Mouse (Mus musculus) CD4-positive, CD25-positive, alpha-beta regulatory T cell, adult 2 months (primary cell): ENCODE measurements around the gene Srd5a1.
"Not testable (repeated sequence)": the region's sequence is repeated elsewhere in the genome, so short reads cannot be mapped to it uniquely, and the experiment has no call there.

Source experiments
- DNase-seq: peaks from one replicate; pipeline ENCODE4 v3.0.0-alpha.2; 2012; ENCODE audit warnings: low read depth, low spot score

Gene Srd5a1

DNA sequence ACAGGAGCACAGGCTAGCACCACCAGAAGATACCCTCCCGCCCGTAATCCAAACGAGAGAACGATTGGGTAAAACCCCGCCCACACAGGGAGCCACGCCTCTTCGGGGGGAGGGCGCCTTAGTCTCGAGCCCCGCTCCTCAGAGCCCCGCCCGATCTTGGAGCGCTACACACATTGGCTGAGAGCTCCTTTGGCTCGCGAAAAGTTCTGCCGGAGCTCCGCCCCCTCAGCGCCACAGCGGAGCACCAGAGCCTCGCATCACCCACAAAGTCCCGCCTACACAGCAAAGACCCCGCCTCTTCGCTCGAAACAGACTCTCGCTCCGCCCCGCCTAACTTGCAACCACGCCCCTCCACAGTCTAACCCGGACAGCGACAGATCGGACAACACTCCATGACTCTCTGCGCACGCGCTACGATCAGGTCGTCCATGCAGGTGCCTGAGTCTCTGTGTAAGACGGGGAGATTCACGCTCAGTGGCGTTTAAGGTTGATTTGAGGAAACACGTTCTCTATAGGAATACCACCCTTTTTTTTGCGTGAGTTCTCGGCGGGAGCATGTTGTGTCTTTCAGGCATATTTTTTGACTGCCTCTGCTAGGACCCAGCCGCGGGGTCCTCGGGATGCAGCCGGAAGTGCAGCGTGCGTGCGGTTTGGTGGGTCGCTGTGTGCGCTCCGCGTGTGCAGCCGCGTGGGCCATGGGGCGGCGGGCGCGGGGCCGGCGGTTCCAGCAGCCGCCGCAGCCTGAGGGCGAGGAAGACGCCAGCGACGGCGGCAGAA is at the start of gene Srd5a1:
TSS of gene Srd5a1 (minus strand) at position 45 of the 777 bp plus-strand sequence.
- DNase-seq, result peak; percentile 100

DNA sequence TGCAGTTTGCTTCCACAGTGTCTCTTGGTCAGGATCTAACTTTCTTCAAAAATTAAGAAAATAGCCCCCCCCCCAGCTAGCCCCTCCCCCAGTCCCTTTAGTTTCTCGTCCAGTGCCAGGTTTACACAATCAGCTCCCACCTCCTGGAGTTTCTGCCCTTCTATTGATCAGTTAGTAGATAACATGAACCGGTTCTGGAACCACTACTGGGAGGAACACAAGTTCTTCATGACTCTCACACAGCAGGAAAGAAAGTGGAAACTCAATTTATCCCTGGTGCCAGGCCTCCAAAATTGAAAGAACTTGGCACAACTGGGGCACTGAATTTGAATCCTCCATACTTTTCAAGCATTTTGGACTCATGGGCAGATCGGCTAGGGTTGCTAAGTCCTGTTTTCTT is 43.3 kb upstream of the Srd5a1 start:
- DNase-seq, result no peak

DNA sequence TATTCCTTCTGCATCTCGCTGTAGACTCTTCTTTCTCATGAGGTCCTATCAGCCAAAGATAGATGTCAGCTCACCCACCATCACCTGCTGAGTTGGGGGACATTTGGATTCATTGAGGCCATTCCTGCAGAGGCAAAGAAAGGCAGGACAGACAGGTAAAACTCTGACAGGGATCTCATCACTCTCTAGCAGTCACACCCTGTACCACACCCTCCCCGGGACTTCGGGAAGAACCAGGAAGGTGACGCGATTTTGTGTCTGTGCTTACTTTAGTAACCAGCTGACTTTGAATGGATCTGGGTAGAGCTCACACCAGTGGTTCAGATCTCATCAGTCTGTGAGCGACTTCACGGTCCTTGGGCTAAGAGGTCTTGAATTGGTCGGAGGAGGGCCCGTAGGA is 35.2 kb upstream of the Srd5a1 start:
- no peak for DNase-seq

DNA sequence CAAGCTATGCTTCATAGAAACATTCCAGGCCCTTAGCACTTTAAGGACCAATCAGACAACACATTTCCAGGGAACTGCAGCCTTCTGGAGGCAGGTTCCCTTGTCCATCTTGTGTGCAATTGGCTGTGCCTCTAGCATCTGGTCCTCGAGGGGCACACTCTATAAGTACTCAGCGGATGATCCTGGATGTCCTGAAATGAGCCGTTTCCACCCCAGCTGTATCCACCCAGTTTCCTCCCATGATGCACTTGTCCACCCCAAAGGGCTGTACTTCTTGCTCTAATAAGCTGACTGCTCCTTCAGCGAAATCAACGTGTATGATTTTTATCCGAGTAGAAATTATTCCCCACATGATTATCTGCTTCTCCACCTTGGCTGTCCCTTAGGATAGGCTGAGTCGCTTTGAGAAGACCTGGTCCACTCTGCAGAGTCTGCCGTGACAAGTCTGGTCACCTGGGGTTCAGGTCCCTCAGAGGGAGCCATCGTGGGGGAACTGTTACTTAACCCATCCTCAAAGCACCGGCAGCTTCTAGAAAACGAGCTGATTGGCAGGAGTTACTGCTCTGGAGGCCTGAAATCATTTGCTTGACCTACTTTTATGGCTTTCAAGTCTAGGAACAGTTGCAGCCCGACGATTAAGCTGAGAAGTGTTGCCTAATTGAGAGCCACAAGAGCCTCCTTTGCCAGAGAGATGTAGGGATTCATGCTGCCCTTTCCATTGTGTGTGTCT is 34.6 kb upstream of the Srd5a1 start:
- no peak for DNase-seq

DNA sequence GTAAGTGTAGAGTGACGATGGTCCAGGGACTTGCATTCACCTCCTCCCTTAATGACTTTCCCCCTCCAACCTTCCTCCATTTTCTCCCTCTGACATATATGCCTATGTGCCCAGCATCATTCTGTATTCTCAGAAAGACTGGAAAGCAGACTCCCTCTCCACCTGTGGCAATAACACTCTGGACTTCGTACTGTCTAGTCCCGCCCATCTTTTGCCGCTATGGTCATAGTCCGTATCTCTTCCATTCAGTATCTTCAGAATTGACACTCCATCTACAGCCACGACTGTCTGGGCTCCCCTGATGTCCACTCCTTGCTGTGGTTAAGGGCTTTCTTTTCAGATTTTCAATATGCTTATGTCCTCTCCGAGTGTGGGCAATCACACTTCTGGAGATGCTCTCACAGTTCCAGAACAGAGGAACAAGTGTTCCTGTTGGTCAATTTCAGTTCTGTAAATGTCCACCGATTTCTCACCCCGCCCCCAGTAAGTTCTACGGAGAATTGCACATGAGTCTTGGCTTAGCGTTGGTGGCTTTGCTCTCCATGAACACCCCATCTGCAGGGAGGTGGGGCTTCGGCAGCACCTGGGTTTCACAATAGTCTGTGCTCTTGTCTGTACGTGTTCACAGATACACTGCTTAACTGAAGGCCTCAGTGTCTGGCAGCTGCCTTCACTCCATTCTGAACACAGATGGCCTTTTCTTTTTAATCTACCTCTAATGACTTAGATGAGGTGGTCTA is 33.4 kb upstream of the Srd5a1 start:
- no peak for DNase-seq

DNA sequence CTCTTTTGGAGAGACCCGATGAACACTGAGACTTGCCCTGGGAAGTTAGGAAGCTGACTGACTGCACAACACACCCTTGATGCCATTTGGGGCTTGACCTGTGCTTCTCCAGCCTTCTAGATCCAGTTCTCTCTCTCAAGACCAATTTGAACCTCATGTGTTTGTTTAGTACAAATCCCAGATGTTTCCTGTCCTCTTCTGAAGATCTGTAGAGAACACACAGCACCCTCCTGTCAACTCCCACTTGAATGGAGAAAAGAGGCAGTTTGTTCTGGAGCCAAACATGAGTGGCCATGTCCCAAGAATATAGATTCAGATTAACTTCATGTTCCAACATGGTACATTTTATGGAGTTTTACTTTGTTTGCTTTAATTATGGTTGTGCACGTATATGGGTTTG is 32.7 kb upstream of the Srd5a1 start:
- DNase-seq, result no peak

DNA sequence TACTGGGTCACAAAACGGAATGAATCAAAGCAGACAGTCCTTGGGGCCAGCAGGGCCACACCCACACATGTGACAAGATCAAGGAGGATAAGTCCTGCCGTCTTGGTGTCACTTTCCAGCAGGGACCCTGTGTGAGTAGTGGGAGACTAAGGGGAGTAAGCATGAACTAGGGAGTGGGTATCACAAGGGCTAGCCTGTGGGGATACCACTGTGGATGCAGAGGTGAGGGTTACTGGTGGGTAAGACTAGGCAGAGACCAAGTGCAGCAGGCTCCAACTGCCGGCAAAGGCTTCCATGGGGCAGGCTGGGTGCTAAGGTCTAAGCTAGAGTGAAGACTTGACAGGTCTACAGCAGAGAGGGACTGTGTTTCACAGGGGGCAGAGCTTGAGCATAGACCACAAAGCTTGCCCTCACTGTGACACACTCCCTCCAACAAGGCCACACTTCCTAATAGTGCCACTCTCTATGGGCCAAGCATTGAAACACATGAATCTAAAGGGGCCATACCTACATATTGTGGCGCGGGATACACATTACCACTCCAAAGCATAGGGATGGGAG is 31.5 kb upstream of the Srd5a1 start:
- DNase-seq, result no peak

DNA sequence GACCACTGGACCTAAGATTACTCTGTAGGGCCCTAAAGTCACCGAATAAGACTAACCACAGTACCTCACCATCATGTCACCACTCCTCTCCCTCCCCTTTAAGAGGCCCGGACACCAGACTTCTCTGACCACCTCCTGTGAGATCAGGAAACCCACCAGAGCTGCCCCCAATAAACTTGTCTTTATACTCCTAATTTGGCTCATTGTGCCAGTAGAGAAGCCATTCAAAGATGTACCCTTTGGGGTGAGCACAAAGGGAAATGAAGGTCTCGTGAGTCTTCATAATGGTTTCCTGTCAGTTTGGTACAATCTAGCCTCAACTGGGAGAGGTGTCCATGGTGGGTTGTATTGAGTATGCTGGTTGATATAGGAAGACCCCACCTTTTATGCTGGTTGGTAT is 29.8 kb upstream of the Srd5a1 start:
- no peak for DNase-seq

DNA sequence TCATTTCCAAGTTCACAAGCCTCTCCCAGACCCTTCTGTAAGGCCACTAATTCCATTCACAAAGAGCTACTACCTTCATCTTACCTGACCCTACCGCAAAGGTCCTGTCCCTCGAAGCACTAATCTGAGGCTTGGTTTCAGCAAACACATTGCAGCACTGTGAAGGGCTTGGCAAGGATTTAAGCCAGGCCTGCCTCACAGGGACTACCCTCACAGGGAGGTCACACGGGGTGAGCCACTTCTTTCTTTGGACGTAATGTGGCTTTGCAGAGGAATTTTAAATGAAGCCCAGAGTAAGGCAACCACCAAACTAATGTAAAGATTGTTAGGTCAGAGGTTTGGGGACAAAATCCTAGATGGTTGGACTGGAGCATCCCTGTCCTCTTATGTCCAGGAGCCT is 29.3 kb upstream of the Srd5a1 start:
- no peak for DNase-seq

DNA sequence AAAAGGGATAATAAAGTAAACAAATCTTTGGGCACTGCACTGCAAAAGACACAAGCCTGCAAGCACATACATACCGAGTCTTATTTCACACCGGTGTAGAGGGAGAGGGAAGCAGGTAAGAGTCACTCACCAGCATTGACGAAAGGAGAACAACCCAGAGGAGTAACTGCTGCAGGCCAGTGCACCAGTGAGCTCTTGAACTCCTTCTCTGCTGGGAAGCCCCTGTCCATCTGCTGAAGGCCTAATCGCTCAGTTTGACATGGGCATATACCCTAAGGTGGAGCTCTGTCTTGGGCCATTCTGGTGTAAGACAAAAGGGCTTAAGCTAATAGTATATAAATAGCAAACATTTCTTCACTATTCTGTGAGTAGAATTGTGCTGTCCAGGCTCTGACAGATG is 28.9 kb upstream of the Srd5a1 start:
- DNase-seq, result no peak

DNA sequence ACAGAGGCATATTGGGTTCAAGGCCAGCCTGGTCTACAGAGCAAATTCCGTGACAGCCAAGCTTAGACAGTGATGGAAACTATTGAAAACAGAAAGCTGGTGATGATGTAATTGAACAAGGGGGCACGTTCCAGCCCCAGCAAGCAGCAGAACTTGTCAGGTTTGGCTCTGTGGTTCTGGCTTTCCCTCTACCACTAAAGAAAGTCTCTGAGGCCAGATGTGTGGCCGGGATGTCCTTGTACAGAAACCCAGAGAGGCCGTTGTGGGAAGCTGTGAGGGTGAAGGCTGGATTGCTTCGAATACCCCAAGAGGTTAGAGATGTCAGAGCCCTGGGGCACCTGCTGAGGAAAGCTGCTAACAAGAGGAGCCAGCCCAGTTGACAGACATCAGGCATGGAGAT is 28.0 kb upstream of the Srd5a1 start:
- DNase-seq, result no peak

DNA sequence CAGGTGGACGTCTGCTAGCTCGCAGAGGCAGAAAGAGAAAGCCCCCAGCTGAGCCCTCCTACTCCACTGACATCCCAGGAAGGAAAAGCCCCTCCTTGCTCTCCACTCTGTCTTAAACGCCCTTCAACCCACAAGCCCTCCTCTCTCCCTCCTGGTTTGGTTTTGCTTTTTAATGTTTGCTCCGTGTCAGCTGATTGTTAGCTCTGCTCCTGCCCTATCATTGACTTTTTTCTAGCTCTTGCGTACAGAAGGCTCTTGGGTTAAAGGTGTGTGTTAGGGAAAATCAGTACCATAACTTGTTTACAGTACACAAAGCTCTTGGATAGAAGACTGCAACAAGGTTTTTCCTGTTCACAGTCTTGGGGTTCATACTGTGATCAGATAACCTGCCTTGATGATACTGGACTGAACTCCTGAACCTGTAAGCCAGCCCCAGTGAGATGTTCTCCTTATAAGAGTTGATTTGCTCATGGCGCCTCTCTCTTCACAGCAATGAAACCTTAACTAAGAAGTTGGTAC is 26.9 kb upstream of the Srd5a1 start:
- DNase-seq, result no peak

DNA sequence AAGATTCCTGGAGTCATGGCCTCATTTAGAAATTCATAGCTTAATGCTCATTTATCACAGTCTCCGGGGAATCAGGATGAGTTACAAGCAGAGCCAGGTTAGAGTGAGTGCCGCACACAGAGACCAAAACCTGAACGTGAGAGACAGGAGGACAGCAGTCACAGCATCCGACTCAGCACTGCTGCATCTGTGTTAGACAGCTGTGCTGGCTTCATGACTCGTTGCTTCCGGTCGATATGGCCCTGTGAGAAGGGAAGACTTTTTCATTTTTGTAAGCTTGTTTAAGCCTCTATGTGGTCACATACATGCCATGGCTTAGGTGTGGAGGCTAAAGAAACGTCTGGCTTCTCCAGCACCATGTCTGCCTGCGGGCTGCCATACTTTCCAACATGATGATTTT is 26.4 kb upstream of the Srd5a1 start:
- DNase-seq, result no peak

DNA sequence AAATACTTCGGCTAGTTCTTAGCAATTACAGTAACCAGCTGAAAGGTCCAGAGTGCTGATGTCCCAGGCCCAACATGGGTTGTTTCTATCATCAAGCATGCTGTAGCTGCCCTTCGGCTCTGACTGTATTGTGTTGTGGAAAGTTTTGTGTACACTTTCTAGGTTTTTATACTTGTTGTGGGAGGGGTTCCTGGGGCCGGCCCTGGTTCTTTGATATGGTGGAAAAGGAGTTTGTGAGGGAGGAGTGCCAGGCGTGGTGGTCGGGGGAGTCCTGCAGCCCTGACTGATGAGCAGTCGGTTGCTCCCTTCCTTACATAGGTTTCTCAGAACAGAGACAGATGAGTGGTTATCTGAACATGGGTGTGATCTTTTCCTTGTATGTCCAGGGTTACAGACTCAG is 25.6 kb upstream of the Srd5a1 start:
- DNase-seq, result no peak

DNA sequence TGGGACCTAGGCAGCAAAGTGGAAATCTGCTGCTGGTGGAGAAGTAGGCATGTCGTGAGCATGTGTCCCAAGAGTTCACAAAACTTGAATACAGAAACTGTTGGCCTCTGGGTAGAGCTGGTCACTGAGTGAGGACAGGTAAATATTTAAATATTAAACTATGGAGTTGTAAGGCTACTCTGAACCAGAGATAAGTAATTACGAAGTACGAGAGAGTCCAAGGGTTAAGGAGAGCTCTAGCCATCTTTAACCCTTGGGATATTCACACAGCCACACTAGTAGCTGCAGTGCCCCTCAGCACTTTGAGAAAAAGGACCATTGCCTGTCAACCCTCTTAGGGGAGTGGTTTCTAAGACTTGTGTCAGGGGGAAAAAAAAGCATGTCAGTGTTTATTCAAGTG is 25.1 kb upstream of the Srd5a1 start:
- DNase-seq, result no peak

DNA sequence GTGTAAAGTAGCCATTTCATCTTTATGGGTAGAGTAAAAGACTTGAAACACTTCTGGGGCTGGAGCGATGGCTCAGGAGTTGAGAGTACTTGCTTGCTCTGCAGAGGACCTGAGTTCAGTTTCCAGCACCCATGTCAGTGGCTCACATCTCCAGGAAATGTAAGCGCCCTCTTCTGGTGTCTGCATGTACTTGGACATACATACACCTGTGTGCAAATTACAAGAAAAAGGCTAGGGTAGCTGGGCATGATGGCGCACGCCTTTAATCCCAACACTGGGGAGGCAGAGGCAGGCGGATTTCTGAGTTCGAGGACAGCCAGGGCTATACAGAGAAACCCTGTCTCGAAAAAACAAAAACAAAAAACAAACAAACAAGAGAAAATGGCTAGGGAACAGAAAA is 24.6 kb upstream of the Srd5a1 start:
- not testable (repeated sequence) for DNase-seq

DNA sequence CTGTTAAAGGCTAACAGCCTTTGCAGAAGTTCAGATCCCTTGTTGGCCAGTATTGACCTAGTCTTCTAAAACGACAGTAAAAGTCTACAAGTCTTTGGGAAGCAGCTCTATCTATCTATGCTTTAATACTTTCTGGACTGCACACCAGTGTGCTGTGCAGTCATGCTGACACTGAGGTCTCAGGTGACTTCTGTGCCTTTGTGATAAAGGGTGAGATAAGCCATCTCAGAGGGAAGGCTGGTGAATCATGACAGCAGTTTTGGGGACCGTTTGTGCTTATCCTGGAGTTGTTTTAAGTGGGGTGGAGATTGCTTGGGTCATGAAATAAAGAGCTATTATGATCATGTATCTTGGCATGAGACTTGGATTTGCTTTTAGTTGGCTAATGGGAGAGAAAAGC is 22.7 kb upstream of the Srd5a1 start:
- no peak for DNase-seq

DNA sequence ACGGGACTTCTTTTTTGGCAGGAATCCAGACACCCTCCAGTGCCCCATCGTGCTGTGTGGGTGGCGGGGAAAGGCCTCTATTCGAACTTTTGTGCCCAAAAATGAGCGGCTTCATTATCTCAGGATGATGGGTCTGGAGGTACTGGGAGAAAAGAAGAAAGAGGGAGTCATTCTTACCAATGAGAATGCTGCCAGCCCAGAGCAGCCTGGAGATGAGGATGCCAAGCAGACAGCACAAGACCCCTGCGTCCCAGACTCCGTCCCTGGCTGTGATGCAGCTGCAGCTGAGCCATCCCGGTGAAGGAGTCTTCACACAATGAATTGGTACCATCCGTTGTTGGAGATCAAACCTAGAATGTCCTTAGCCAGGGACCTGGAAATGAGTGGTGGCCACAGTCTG is 22.3 kb upstream of the Srd5a1 start:
- DNase-seq, result no peak

DNA sequence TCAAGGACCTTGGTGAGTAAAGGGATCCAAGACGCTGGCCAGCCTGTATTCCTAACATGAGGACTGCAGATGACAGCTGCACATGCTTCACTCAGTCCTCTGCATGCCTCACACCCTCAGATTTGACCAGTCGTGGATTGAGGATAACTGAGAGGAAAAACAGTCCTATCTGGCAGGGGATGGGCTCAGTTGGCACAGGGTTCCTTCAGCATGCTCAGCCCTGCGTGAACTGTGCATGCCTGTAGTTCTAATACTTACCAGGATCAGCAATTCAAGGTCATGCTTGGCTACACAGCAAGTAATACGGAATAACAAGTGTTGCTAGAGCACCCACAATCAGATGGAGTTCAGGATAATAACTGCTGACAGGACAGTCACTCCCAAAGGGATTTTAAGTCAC is 20.4 kb upstream of the Srd5a1 start:
- DNase-seq, result no peak

DNA sequence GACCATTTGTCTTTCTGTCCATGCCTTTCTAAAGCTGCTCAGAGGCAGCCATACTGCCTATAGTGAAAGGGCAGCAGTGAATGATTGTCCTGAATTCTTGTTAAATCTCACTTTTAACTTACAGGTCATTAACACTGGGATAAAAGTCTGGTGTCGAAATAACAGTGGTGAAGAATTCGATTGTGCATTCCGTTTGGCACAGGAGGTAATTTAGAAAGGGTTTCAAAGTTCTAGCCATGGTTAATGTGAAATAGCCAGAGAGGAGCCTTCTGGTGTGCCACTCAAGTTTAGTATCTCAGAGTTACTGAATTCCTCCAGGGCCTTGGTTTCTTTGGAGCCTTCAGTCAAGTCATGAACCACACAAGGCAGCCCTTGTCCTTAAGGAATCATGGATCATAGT is 19.9 kb upstream of the Srd5a1 start:
- no peak for DNase-seq

DNA sequence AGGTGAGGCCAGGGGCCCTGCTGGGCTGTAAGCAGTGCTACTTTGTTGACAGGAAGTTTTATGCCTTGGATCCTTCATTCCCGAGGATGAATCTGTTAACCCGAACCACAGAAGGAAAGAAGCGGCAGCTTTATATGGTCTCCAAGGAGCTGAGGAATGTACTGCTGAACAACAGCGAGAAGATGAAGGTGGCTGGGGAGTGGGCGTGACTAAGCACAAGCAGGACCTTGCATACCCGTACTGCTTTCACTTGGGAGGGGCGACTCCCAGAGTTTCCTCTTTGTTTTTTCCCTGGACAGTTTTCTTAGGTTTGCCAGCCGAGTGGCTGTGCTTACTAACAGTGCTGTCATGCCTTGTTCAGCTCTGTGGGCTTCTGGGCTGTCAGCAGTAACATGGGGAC is 19.3 kb upstream of the Srd5a1 start:
- DNase-seq, result no peak

DNA sequence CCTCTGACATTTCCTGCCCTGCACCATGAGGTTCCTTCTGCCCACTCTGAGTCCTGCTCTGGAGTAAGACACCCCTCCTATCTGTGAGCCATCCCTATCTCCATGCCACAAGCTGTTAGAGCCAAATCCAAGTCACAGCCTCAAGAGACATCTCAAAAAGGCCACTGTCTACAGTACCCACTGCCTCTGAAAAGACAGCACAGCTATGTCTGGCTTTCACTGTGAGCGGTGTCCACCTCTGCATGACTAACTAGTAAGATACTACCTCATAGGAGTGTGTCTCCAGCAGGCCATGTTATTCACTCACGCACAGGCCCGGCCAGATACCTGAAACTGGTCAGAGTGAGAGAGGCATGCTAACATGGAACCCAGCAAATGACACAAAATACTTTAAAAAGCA is 16.7 kb upstream of the Srd5a1 start:
- no peak for DNase-seq
